19 mouse cellular contexts compared by ENCODE assay signal in the genomic region with DNA sequence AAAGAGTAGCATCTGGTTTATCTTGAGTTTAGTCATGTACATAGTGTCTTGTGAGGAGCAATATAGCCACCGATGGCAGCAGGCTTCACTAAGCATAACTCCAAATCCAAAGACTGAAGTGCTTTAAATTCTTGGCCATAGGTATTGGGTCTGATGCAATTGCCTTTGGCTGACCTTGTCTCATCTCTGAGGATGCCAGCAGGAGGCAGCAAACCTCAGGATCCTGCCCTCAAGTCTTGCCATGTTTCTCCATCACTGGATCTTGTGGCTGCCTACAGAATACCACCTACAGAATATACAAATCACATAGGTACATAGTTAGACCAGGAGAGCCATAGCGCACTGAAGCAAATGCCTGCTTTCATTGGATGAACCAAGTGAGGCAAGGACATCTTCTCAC. TPM values are rescaled to one million over a fixed set of nuclear protein-coding genes. Genes with fewer than 3 reads are reported as not detected.
DNase-seq lines count a peak whose midpoint lies in the region; ATAC-seq and TF ChIP-seq lines count a peak whose summit lies in the region.
"Had no signal": no experiment of that assay in that cellular context is flagged by ENCODE, and none has a peak within 500 bp of the region (broad histone marks: within the 10 kb centered on the region; RNA-seq: fewer than 3 reads in every experiment).

No protein-coding gene starts in this region.

- no peak for TF ChIP-seq EP300 in heart, adult 2 months (IDR thresholded peaks at IDR 0.05; ENCODE audit: insufficient read depth, low read depth, low read length)

- H3K36me3 ChIP-seq in heart, adult 2 months (ENCODE audit: control insufficient read depth, insufficient read depth, low read length) = no peaks in the 10 kb centered on the region
- no peaks in the 10 kb centered on the region for H3K36me3 ChIP-seq in heart, embryonic 12.5 days
- H3K36me3 ChIP-seq: heart, embryonic 10.5 days; limb, embryonic 10.5 days; liver, embryonic 13.5 days; neural tube, embryonic 12.5 days had no signal

- no peak for ATAC-seq in heart, embryonic 12.5 days (ENCODE audit: insufficient number of reproducible peaks, low FRiP score)
- peak; percentile 67 for ATAC-seq in megakaryocyte, adult 5-6 weeks (ENCODE audit: poor library complexity, severe bottlenecking)
- ATAC-seq: forebrain, embryonic 16.5 days had no signal

- H3K79me2 ChIP-seq in heart, adult 2 months (replicated peaks; ENCODE audit: control insufficient read depth, insufficient read depth, low read length) = no peaks in the 10 kb centered on the region

- 73% methylated on average over 2 of the region's 2 CpGs for WGBS in heart, adult 2 months
- 82% methylated on average over 2 of the region's 2 CpGs for WGBS in heart, embryonic 12.5 days
- WGBS in lung, adult 2 months = 80% methylated on average over 2 of the region's 2 CpGs

- intact Hi-C loops in heart, adult 2 months (cut with DNase I) = no loop called here

- H3K27ac ChIP-seq in heart, adult 2 months = no peak overlapping the region
- no peak overlapping the region for H3K27ac ChIP-seq in heart, embryonic 12.5 days (ENCODE audit: poor library complexity, severe bottlenecking)
- H3K27ac ChIP-seq: heart, embryonic 10.5 days; limb, embryonic 10.5 days; liver, embryonic 13.5 days; macrophage; neural tube, embryonic 12.5 days had no signal

- no peak overlapping the region for H3K4me2 ChIP-seq in heart, embryonic 12.5 days
- H3K4me2 ChIP-seq: liver, embryonic 13.5 days; neural tube, embryonic 12.5 days had no signal

- no peak overlapping the region for H3K9ac ChIP-seq in heart, adult 2 months (ENCODE audit: low read depth, low read length)
- H3K9ac ChIP-seq in heart, embryonic 12.5 days = no peak overlapping the region
- H3K9ac ChIP-seq: liver, embryonic 13.5 days; neural tube, embryonic 12.5 days had no signal

- TF ChIP-seq POLR2A in heart, adult 2 months (IDR thresholded peaks at IDR 0.05; ENCODE audit: insufficient read depth, low read depth, low read length) = no peak
- no peak for TF ChIP-seq POLR2A in lung, adult 2 months (IDR thresholded peaks at IDR 0.05; ENCODE audit: borderline replicate concordance, extremely low read depth, low read depth, low read length)

- TF ChIP-seq CTCF in heart, adult 2 months (IDR thresholded peaks at IDR 0.05) = peak; percentile 18; the same call in 1 of the 2 replicates
- TF ChIP-seq CTCF in lung, adult 2 months (IDR thresholded peaks at IDR 0.05; ENCODE audit: insufficient read depth, low read length) = peak; percentile 30; the same call in 1 of the 2 replicates

- 0 out of 2 replicates have a peak, but pooled peaks cover 1% of the 10 kb centered on the region for H3K27me3 ChIP-seq in heart, adult 2 months (ENCODE audit: control insufficient read depth, insufficient read depth, low read length)
- 0 out of 2 replicates have a peak, but pooled peaks cover 5% of the 10 kb centered on the region for H3K27me3 ChIP-seq in heart, embryonic 12.5 days (replicated peaks)
- H3K27me3 ChIP-seq: liver, embryonic 13.5 days had no signal

- H3K4me3 ChIP-seq in heart, adult 2 months = no peak overlapping the region
- no peak overlapping the region for H3K4me3 ChIP-seq in heart, embryonic 12.5 days
- no peak overlapping the region for H3K4me3 ChIP-seq in lung, adult 2 months (replicated peaks; ENCODE audit: extremely low read depth, low read depth, low read length)
- H3K4me3 ChIP-seq: erythroblast, embryonic 14.5 days; heart, embryonic 10.5 days; limb, embryonic 10.5 days; liver, embryonic 13.5 days; neural tube, embryonic 12.5 days had no signal

- no peak for DNase-seq in heart, adult 2 months
- no peak for DNase-seq in lung, adult 2 months
- no peak for DNase-seq in lung, postnatal 36 days
- peak; percentile 4 for DNase-seq in ZHBTc4 (ENCODE audit: low read depth, low spot score)
- no peak for DNase-seq in MN1 (ENCODE audit: low spot score)
- DNase-seq: cerebellum, postnatal 36 days; gastrocnemius, postnatal 10 days; heart, postnatal 36 days; layer of hippocampus, postnatal 36 days; liver, embryonic 13.5 days; right cerebral cortex, postnatal 25 days had no signal

- H3K9me3 ChIP-seq in heart, embryonic 12.5 days (replicated peaks) = no peaks in the 10 kb centered on the region
- H3K9me3 ChIP-seq: heart, embryonic 10.5 days; limb, embryonic 10.5 days; liver, embryonic 13.5 days; neural tube, embryonic 12.5 days had no signal

- H3K4me1 ChIP-seq in heart, adult 2 months (ENCODE audit: control insufficient read depth, insufficient read depth, low read length) = no peaks in the 10 kb centered on the region
- no peaks in the 10 kb centered on the region for H3K4me1 ChIP-seq in heart, embryonic 12.5 days (replicated peaks)
- H3K4me1 ChIP-seq in lung, adult 2 months (ENCODE audit: control insufficient read depth, insufficient read depth, low read length) = no peaks in the 10 kb centered on the region
- H3K4me1 ChIP-seq: heart, embryonic 10.5 days; limb, embryonic 10.5 days; liver, embryonic 13.5 days; neural tube, embryonic 12.5 days had no signal

RNA-seq across cellular contexts. Expression of gene Unc5c, which starts 7.5 kb away (rescaled TPM):
- total RNA-seq in heart, adult 2 months (2021) = under 1 TPM; 0.26 to 0.32 TPM
- 0.25 and 0.26 TPM in 2 replicates for polyA plus RNA-seq in heart, adult 2 months (2012; rRNA removed)
- polyA plus RNA-seq in heart, embryonic 12.5 days (2016; fragmentation: Nextera tagmentation; extraction: Ambion mirVana) = 5.6 and 7.4 TPM in 2 replicates
- 3.6 and 4.7 TPM in 2 replicates for polyA plus RNA-seq in lung, adult 2 months (2012; rRNA removed)
- total RNA-seq in megakaryocyte, adult 5-6 weeks (2015) = 0.84 and 1.2 TPM in 2 replicates
- total RNA-seq in megakaryocyte, adult 5-6 weeks (2017) = 1.1 and 2.3 TPM in 2 replicates
- polyA plus RNA-seq: erythroblast, embryonic 14.5 days; macrophage had no signal
